Mouse (Mus musculus): ENCODE measurements around the gene Sco1. TPM values are rescaled to one million over a fixed set of nuclear protein-coding genes. Genes with fewer than 3 reads are reported as not detected.

The Sco1 gene
- total and polyA plus RNA-seq, 2 experiments from 2014 or later: 8.2 to 15.8 TPM

GRCm38 (mm10) chr11:67112019-67112850 is 59.8 kb downstream of the Sco1 start:
- Histone ChIP-seq H3K4me3 (ENCODE audit: low read depth, low read length) (no peak overlapping the region), H3K36me3 (replicated peaks; ENCODE audit: control insufficient read depth, insufficient read depth, low read length) (no peaks in the 10 kb centered on the region), H3K27ac (ENCODE audit: low read depth) (no peak overlapping the region), H3K9ac (replicated peaks; ENCODE audit: low read depth, low read length) (no peak overlapping the region), H3K4me2 (ENCODE audit: low read depth, low read length) (no peak overlapping the region), H3K4me1 (ENCODE audit: control insufficient read depth, insufficient read depth) (no peaks in the 10 kb centered on the region), H3K27me3 (ENCODE audit: control insufficient read depth, insufficient read depth, low read length) (no peaks in the 10 kb centered on the region), H3K9me3 (replicated peaks; ENCODE audit: control insufficient read depth, low read length) (no peaks in the 10 kb centered on the region)
- DNase-seq (ENCODE audit: low spot score) (peak; percentile 52), ATAC-seq (ENCODE audit: insufficient read depth, low read depth) (0 out of 2 replicates have a peak, but pooled peaks have one; percentile 33)
- peak; percentile 71 for TF ChIP-seq CTCF (IDR thresholded peaks at IDR 0.05; ENCODE audit: low read depth)
- TF ChIP-seq EP300 (IDR thresholded peaks at IDR 0.05; ENCODE audit: low read depth): no peak
- 27% methylated on average over 11 of the region's 11 CpGs for WGBS

GRCm38 (mm10) chr11:67112851-67113202 is 60.4 kb downstream of the Sco1 start:
- DNase-seq (ENCODE audit: low spot score) (peak; percentile 46), ATAC-seq (ENCODE audit: insufficient read depth, low read depth) (no peak)
- Histone ChIP-seq H3K4me1 (ENCODE audit: control insufficient read depth, insufficient read depth) (no peaks in the 10 kb centered on the region), H3K4me3 (ENCODE audit: low read depth, low read length) (no peak overlapping the region), H3K27me3 (ENCODE audit: control insufficient read depth, insufficient read depth, low read length) (no peaks in the 10 kb centered on the region), H3K9me3 (replicated peaks; ENCODE audit: control insufficient read depth, low read length) (no peaks in the 10 kb centered on the region), H3K27ac (ENCODE audit: low read depth) (no peak overlapping the region), H3K9ac (replicated peaks; ENCODE audit: low read depth, low read length) (no peak overlapping the region), H3K36me3 (replicated peaks; ENCODE audit: control insufficient read depth, insufficient read depth, low read length) (no peaks in the 10 kb centered on the region), H3K4me2 (ENCODE audit: low read depth, low read length) (no peak overlapping the region)
- WGBS: 39% methylated on average over 11 of the region's 11 CpGs
- peak; percentile 93 for TF ChIP-seq CTCF (IDR thresholded peaks at IDR 0.05; ENCODE audit: low read depth)
- TF ChIP-seq EP300 (IDR thresholded peaks at IDR 0.05; ENCODE audit: low read depth): no peak

- 82% methylated on average over 6 of the region's 6 CpGs for WGBS
- Histone ChIP-seq H3K4me1 (ENCODE audit: control insufficient read depth, insufficient read depth) (no peaks in the 10 kb centered on the region), H3K9ac (replicated peaks; ENCODE audit: low read depth, low read length) (no peak overlapping the region), H3K4me3 (ENCODE audit: low read depth, low read length) (no peak overlapping the region), H3K27ac (ENCODE audit: low read depth) (no peak overlapping the region), H3K9me3 (replicated peaks; ENCODE audit: control insufficient read depth, low read length) (no peaks in the 10 kb centered on the region), H3K36me3 (replicated peaks; ENCODE audit: control insufficient read depth, insufficient read depth, low read length) (no peaks in the 10 kb centered on the region), H3K4me2 (ENCODE audit: low read depth, low read length) (no peak overlapping the region), H3K27me3 (ENCODE audit: control insufficient read depth, insufficient read depth, low read length) (no peaks in the 10 kb centered on the region)
- ATAC-seq (ENCODE audit: insufficient read depth, low read depth): no peak
- DNase-seq (ENCODE audit: low spot score): no peak
- TF ChIP-seq EP300 (IDR thresholded peaks at IDR 0.05; ENCODE audit: low read depth): no peak
- TF ChIP-seq CTCF (IDR thresholded peaks at IDR 0.05; ENCODE audit: low read depth): no peak
These were observed 60.9 kb downstream of the Sco1 start for GRCm38 (mm10) chr11:67113381-67113780.

GRCm38 (mm10) chr11:67114261-67114660 is 61.8 kb downstream of the Sco1 start:
- Histone ChIP-seq H3K4me2 (ENCODE audit: low read depth, low read length) (no peak overlapping the region), H3K9ac (replicated peaks; ENCODE audit: low read depth, low read length) (no peak overlapping the region), H3K27ac (ENCODE audit: low read depth) (no peak overlapping the region), H3K4me3 (ENCODE audit: low read depth, low read length) (no peak overlapping the region), H3K4me1 (ENCODE audit: control insufficient read depth, insufficient read depth) (no peaks in the 10 kb centered on the region), H3K36me3 (replicated peaks; ENCODE audit: control insufficient read depth, insufficient read depth, low read length) (no peaks in the 10 kb centered on the region), H3K9me3 (replicated peaks; ENCODE audit: control insufficient read depth, low read length) (no peaks in the 10 kb centered on the region), H3K27me3 (ENCODE audit: control insufficient read depth, insufficient read depth, low read length) (no peaks in the 10 kb centered on the region)
- WGBS: 76% methylated on average over 5 of the region's 5 CpGs
- DNase-seq (ENCODE audit: low spot score) (no peak), ATAC-seq (ENCODE audit: insufficient read depth, low read depth) (no peak)
- no peak for TF ChIP-seq EP300 (IDR thresholded peaks at IDR 0.05; ENCODE audit: low read depth)
- TF ChIP-seq CTCF (IDR thresholded peaks at IDR 0.05; ENCODE audit: low read depth): no peak

GRCm38 (mm10) chr11:67114901-67115300 is 62.4 kb downstream of the Sco1 start:
- Histone ChIP-seq H3K4me3 (ENCODE audit: low read depth, low read length) (no peak overlapping the region), H3K9me3 (replicated peaks; ENCODE audit: control insufficient read depth, low read length) (no peaks in the 10 kb centered on the region), H3K27me3 (ENCODE audit: control insufficient read depth, insufficient read depth, low read length) (no peaks in the 10 kb centered on the region), H3K36me3 (replicated peaks; ENCODE audit: control insufficient read depth, insufficient read depth, low read length) (no peaks in the 10 kb centered on the region), H3K4me2 (ENCODE audit: low read depth, low read length) (no peak overlapping the region), H3K27ac (ENCODE audit: low read depth) (no peak overlapping the region), H3K4me1 (ENCODE audit: control insufficient read depth, insufficient read depth) (no peaks in the 10 kb centered on the region), H3K9ac (replicated peaks; ENCODE audit: low read depth, low read length) (no peak overlapping the region)
- 76% methylated on average over 12 of the region's 12 CpGs for WGBS
- DNase-seq (ENCODE audit: low spot score): no peak
- no peak for ATAC-seq (ENCODE audit: insufficient read depth, low read depth)
- TF ChIP-seq CTCF (IDR thresholded peaks at IDR 0.05; ENCODE audit: low read depth) (no peak), EP300 (IDR thresholded peaks at IDR 0.05; ENCODE audit: low read depth) (no peak)

Small RNA genes within 50 kb of the gene (microRNA-seq; reads per million reads assigned to microRNA genes)
- not detected for gene Mir6923

Other genes with a start within 250 kb of the Sco1 start
- 18.7 and 24.5 TPM in 2 replicates for gene Pirt, start 140.7 kb upstream of the Sco1 start, total RNA-seq (2014; rRNA removed; ENCODE audit: low replicate concordance)
- gene Pirt, start 140.7 kb upstream of the Sco1 start, polyA plus RNA-seq (2015; fragmentation: Nextera tagmentation; extraction: Ambion mirVana): 10.5 and 15.0 TPM in 2 replicates
- 0.85 TPM in 1 of 2 replicates, not detected in the other for gene Tmem238l, start 96.0 kb upstream of the Sco1 start, total RNA-seq (2014; rRNA removed; ENCODE audit: low replicate concordance)
- 0.21 and 0.36 TPM in 2 replicates for gene Tmem238l, start 96.0 kb upstream of the Sco1 start, polyA plus RNA-seq (2015; fragmentation: Nextera tagmentation; extraction: Ambion mirVana)
- gene Tmem220, start 27.5 kb upstream of the Sco1 start, total RNA-seq (2014; rRNA removed; ENCODE audit: low replicate concordance): not detected in 2 replicates
- gene Tmem220, start 27.5 kb upstream of the Sco1 start, polyA plus RNA-seq (2015; fragmentation: Nextera tagmentation; extraction: Ambion mirVana): 1.7 and 2.3 TPM in 2 replicates
- gene Adprm, start 76 bp upstream of the Sco1 start, total RNA-seq (2014; rRNA removed; ENCODE audit: low replicate concordance): 4.2 and 11.6 TPM in 2 replicates
- 15.9 and 19.2 TPM in 2 replicates for gene Adprm, start 76 bp upstream of the Sco1 start, polyA plus RNA-seq (2015; fragmentation: Nextera tagmentation; extraction: Ambion mirVana)
- gene Myh3, start 25.6 kb downstream of the Sco1 start, total RNA-seq (2014; rRNA removed; ENCODE audit: low replicate concordance): 1.4 TPM in 1 of 2 replicates, not detected in the other
- gene Myh3, start 25.6 kb downstream of the Sco1 start, polyA plus RNA-seq (2015; fragmentation: Nextera tagmentation; extraction: Ambion mirVana): 0.01 TPM in 1 of 2 replicates, not detected in the other
- 0.08 TPM in 2 replicates for gene Myh2, start 118.4 kb downstream of the Sco1 start, total RNA-seq (2014; rRNA removed; ENCODE audit: low replicate concordance)
- not detected in 2 replicates for gene Myh2, start 118.4 kb downstream of the Sco1 start, polyA plus RNA-seq (2015; fragmentation: Nextera tagmentation; extraction: Ambion mirVana)
- gene Myh1, start 147.4 kb downstream of the Sco1 start, total RNA-seq (2014; rRNA removed; ENCODE audit: low replicate concordance): 0.15 and 2.5 TPM in 2 replicates
- gene Myh1, start 147.4 kb downstream of the Sco1 start, polyA plus RNA-seq (2015; fragmentation: Nextera tagmentation; extraction: Ambion mirVana): 0.04 TPM in 1 of 2 replicates, not detected in the other
- gene Myh4, start 185.4 kb downstream of the Sco1 start, total RNA-seq (2014; rRNA removed; ENCODE audit: low replicate concordance): not detected in 2 replicates
- not detected in 2 replicates for gene Myh4, start 185.4 kb downstream of the Sco1 start, polyA plus RNA-seq (2015; fragmentation: Nextera tagmentation; extraction: Ambion mirVana)
- 5.1 and 8.7 TPM in 2 replicates for gene Myh8, start 224.5 kb downstream of the Sco1 start, total RNA-seq (2014; rRNA removed; ENCODE audit: low replicate concordance)
- 1.2 and 1.3 TPM in 2 replicates for gene Myh8, start 224.5 kb downstream of the Sco1 start, polyA plus RNA-seq (2015; fragmentation: Nextera tagmentation; extraction: Ambion mirVana)

Data from heart, postnatal 0 days (tissue).